In genomic region chr2:127845346-127845982, GRCm38 (mm10) we compare ENCODE assay signal across 8 mouse cellular contexts. TPM values are rescaled to one million over a fixed set of nuclear protein-coding genes. Genes with fewer than 3 reads are reported as not detected.
A peak's percentile ranks its signal among the peaks of the same experiment; 100 is the strongest.
DNase-seq lines count a peak whose midpoint lies in the region; ATAC-seq and TF ChIP-seq lines count a peak whose summit lies in the region.
"Had no signal": no experiment of that assay in that cellular context is flagged by ENCODE, and none has a peak within 500 bp of the region (broad histone marks: within the 10 kb centered on the region; RNA-seq: fewer than 3 reads in every experiment).

No protein-coding gene starts in this region.

- peaks cover 20% of the 10 kb centered on the region; the same call in 1 of the 2 replicates for H3K27me3 ChIP-seq in heart, postnatal 0 days (ENCODE audit: control insufficient read depth, insufficient read depth, low read length)
- H3K27me3 ChIP-seq in heart, embryonic 10.5 days (ENCODE audit: insufficient read depth, poor library complexity, severe bottlenecking): peaks cover 26% of the 10 kb centered on the region

- 0 out of 2 replicates have a peak, but pooled peaks cover 3% of the 10 kb centered on the region for H3K4me1 ChIP-seq in heart, postnatal 0 days (ENCODE audit: control insufficient read depth, insufficient read depth)
- no peaks in the 10 kb centered on the region for H3K4me1 ChIP-seq in heart, embryonic 10.5 days
- H3K4me1 ChIP-seq: limb, embryonic 13.5 days had no signal

- peak; percentile 62 for TF ChIP-seq CTCF in heart, postnatal 0 days (IDR thresholded peaks at IDR 0.05; ENCODE audit: low read depth)

- no peak for TF ChIP-seq EP300 in heart, postnatal 0 days (IDR thresholded peaks at IDR 0.05; ENCODE audit: low read depth)

- H3K9me3 ChIP-seq in heart, postnatal 0 days (replicated peaks; ENCODE audit: control insufficient read depth, low read length): no peaks in the 10 kb centered on the region
- H3K9me3 ChIP-seq in heart, embryonic 10.5 days: no peaks in the 10 kb centered on the region
- H3K9me3 ChIP-seq: limb, embryonic 13.5 days had no signal

- DNase-seq in heart, postnatal 0 days (ENCODE audit: low spot score): peak; percentile 26
- DNase-seq in heart, embryonic 10.5 days (ENCODE audit: low spot score): no peak
- peak; percentile 67 for DNase-seq in 3T3-L1 (ENCODE audit: low read depth, low spot score)
- peak; percentile 7 for DNase-seq in CD4-positive helper T cell, adult 2 months (ENCODE audit: low read depth, low spot score)
- DNase-seq in ovary, postnatal 10 days (ENCODE audit: low spot score): no peak
- no peak for DNase-seq in spleen, postnatal 10 days (ENCODE audit: low spot score in 2 of 2)

- 36% methylated on average over 7 of the region's 7 CpGs for WGBS in heart, postnatal 0 days
- WGBS in heart, embryonic 10.5 days: 43% methylated on average over 7 of the region's 7 CpGs

- no peak for ATAC-seq in heart, postnatal 0 days (ENCODE audit: insufficient read depth, low read depth)
- ATAC-seq in granulocyte monocyte progenitor cell, adult 5-6 weeks (replicated peaks; ENCODE audit: poor library complexity, severe bottlenecking): peak; percentile 71

- H3K27ac ChIP-seq in heart, postnatal 0 days (ENCODE audit: low read depth): no peak overlapping the region
- H3K27ac ChIP-seq in heart, embryonic 10.5 days: no peak overlapping the region
- H3K27ac ChIP-seq: limb, embryonic 13.5 days had no signal

- H3K4me2 ChIP-seq in heart, postnatal 0 days (ENCODE audit: low read depth, low read length): no peak overlapping the region
- H3K4me2 ChIP-seq: limb, embryonic 13.5 days had no signal

- H3K4me3 ChIP-seq in heart, postnatal 0 days (ENCODE audit: low read depth, low read length): no peak overlapping the region
- H3K4me3 ChIP-seq in heart, embryonic 10.5 days: no peak overlapping the region
- H3K4me3 ChIP-seq: limb, embryonic 13.5 days had no signal

- no peaks in the 10 kb centered on the region for H3K36me3 ChIP-seq in heart, postnatal 0 days (replicated peaks; ENCODE audit: control insufficient read depth, insufficient read depth, low read length)
- no peaks in the 10 kb centered on the region for H3K36me3 ChIP-seq in heart, embryonic 10.5 days
- H3K36me3 ChIP-seq: limb, embryonic 13.5 days had no signal

- H3K9ac ChIP-seq in heart, postnatal 0 days (replicated peaks; ENCODE audit: low read depth, low read length): no peak overlapping the region
- H3K9ac ChIP-seq: limb, embryonic 13.5 days had no signal

RNA-seq across cellular contexts. Expression of gene Acoxl, which starts 6.8 kb away (rescaled TPM):
- total RNA-seq in heart, postnatal 0 days (2014; rRNA removed; ENCODE audit: low replicate concordance): not detected in 2 replicates
- polyA plus RNA-seq in heart, postnatal 0 days (2015; fragmentation: Nextera tagmentation; extraction: Ambion mirVana): 0.37 TPM in 2 replicates
- polyA plus RNA-seq in heart, embryonic 10.5 days (2016; fragmentation: Nextera tagmentation; extraction: Ambion mirVana): 0.39 and 0.51 TPM in 2 replicates
- not detected in 2 replicates for total RNA-seq in granulocyte monocyte progenitor cell, adult 5-6 weeks (2014; fragmentation: Nextera tagmentation)
- 0.17 TPM in 1 of 2 replicates, not detected in the other for total RNA-seq in granulocyte monocyte progenitor cell, adult 5-6 weeks (2017)

RNA-seq across cellular contexts. Expression of gene Bub1, which starts 13.8 kb away (rescaled TPM):
- total RNA-seq in heart, postnatal 0 days (2014; rRNA removed; ENCODE audit: low replicate concordance): 17.7 and 20.8 TPM in 2 replicates
- 8.4 and 9.0 TPM in 2 replicates for polyA plus RNA-seq in heart, postnatal 0 days (2015; fragmentation: Nextera tagmentation; extraction: Ambion mirVana)
- 61.8 and 71.3 TPM in 2 replicates for polyA plus RNA-seq in heart, embryonic 10.5 days (2016; fragmentation: Nextera tagmentation; extraction: Ambion mirVana)
- 26.9 and 56.1 TPM in 2 replicates for total RNA-seq in granulocyte monocyte progenitor cell, adult 5-6 weeks (2014; fragmentation: Nextera tagmentation)
- 61.3 and 66.2 TPM in 2 replicates for total RNA-seq in granulocyte monocyte progenitor cell, adult 5-6 weeks (2017)

RNA-seq across cellular contexts. Expression of gene Mtln, which starts 53.2 kb away (rescaled TPM):
- total RNA-seq in heart, postnatal 0 days (2014; rRNA removed; ENCODE audit: low replicate concordance): 4.6 and 13.3 TPM in 2 replicates
- polyA plus RNA-seq in heart, postnatal 0 days (2015; fragmentation: Nextera tagmentation; extraction: Ambion mirVana): 63.3 and 65.0 TPM in 2 replicates
- polyA plus RNA-seq in heart, embryonic 10.5 days (2016; fragmentation: Nextera tagmentation; extraction: Ambion mirVana): 33.8 and 35.4 TPM in 2 replicates
- total RNA-seq in granulocyte monocyte progenitor cell, adult 5-6 weeks (2014; fragmentation: Nextera tagmentation): 27.5 and 38.7 TPM in 2 replicates
- total RNA-seq in granulocyte monocyte progenitor cell, adult 5-6 weeks (2017): 38.6 and 44.3 TPM in 2 replicates

RNA-seq across cellular contexts. Expression of gene Nphp1, which starts 56.8 kb away (rescaled TPM):
- total RNA-seq in heart, postnatal 0 days (2014; rRNA removed; ENCODE audit: low replicate concordance): 6.7 and 8.9 TPM in 2 replicates
- polyA plus RNA-seq in heart, postnatal 0 days (2015; fragmentation: Nextera tagmentation; extraction: Ambion mirVana): 17.2 and 21.3 TPM in 2 replicates
- polyA plus RNA-seq in heart, embryonic 10.5 days (2016; fragmentation: Nextera tagmentation; extraction: Ambion mirVana): 16.9 and 20.5 TPM in 2 replicates
- total RNA-seq in granulocyte monocyte progenitor cell, adult 5-6 weeks (2014; fragmentation: Nextera tagmentation): 14.8 and 16.3 TPM in 2 replicates
- 12.0 and 14.8 TPM in 2 replicates for total RNA-seq in granulocyte monocyte progenitor cell, adult 5-6 weeks (2017)

Comparison
In these comparisons a context has a peak if more than half of its experiments do, and no peak if none do; other contexts are left out.
1. DNase-seq: peak in heart, postnatal 0 days (single experiment), 3T3-L1 (single experiment) and CD4-positive helper T cell, adult 2 months (single experiment); none in heart, embryonic 10.5 days (single experiment), ovary, postnatal 10 days (single experiment) and spleen, postnatal 10 days (0 of 2).